Mouse (Mus musculus) heart, postnatal 0 days (tissue): Measurements from ENCODE around the gene Arhgap24.

ENCODE experiments used
- CTCF ChIP-seq: IDR thresholded peaks from 2 replicates; pipeline ENCODE4 v1.5.1; 2016; ENCODE audit warnings: antibody characterized with exemption, control low read depth, low read depth
- EP300 ChIP-seq: IDR thresholded peaks from 2 replicates; pipeline ENCODE4 v1.6.1; 2016; ENCODE audit warnings: antibody characterized with exemption, low read depth

DNA sequence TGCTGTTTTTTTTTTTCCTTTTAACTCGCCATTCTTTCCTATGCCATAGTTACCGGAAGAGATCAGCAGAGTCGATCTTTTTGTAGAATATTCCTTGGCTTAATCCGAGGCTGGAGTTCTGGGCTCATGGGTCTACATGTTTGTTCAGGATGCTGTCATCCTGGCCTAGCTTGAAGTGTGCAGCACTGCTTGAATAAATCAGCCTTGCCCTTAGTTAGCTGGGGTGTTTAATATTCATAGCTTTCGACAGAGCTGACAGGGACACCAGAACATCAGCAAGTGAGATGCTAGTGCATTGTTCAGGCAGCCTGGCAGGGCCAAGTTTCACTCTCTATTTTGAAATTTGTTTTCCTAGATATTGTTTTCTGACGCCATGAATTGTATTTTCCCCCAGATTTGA, 79.1 kb downstream of the Arhgap24 start:
- TF ChIP-seq CTCF, result no peak
- no peak for TF ChIP-seq EP300
